Mouse (Mus musculus) forebrain, embryonic 16.5 days (tissue): ENCODE measurements at regions not wholly inside any gene's neighbourhood (a gene's known extent, or its start where the extent isn't known, plus 50 kb on each side); places are given as distances from the start of the nearest gene placed in this dataset.
A peak's percentile ranks its signal among the peaks of the same experiment; 100 is the strongest.

Experiments
- ATAC-seq: fragments of 200-750 bp; cut with Nextera tagmentation; 2 replicates; pipeline ENCODE4 v1.8.0; 2017; ENCODE audit warnings: mild to moderate bottlenecking, moderate library complexity
- H3K27ac ChIP-seq: fragments of 300-500 bp; sonication (generic); 2 replicates; pipeline ENCODE4 v1.5.1; 2014; ENCODE audit warnings: low read length, control low read depth
- H3K27me3 ChIP-seq: fragments of 300-500 bp; sonication (generic); replicated peaks from 2 replicates; pipeline ENCODE4 v1.6.1; 2014; ENCODE audit warnings: low read length; ENCODE audit not compliant: control insufficient read depth, insufficient read depth
- H3K36me3 ChIP-seq: fragments of 300-500 bp; sonication (generic); 2 replicates; pipeline ENCODE4 v1.6.1; 2014; ENCODE audit not compliant: control insufficient read depth, insufficient read depth
- H3K4me1 ChIP-seq: fragments of 300-500 bp; sonication (generic); replicated peaks from 2 replicates; pipeline ENCODE4 v1.6.1; 2014; ENCODE audit warnings: low read length; ENCODE audit not compliant: control insufficient read depth, insufficient read depth
- H3K4me2 ChIP-seq: fragments of 300-500 bp; sonication (generic); 2 replicates; pipeline ENCODE4 v1.6.1; 2014; ENCODE audit warnings: mild to moderate bottlenecking, low read length, control low read depth
- H3K4me3 ChIP-seq: fragments of 300-500 bp; sonication (generic); replicated peaks from 2 replicates; pipeline ENCODE4 v1.5.1; 2014; ENCODE audit warnings: mild to moderate bottlenecking, low read length, control low read depth
- H3K9ac ChIP-seq: fragments of 300-500 bp; sonication (generic); replicated peaks from 2 replicates; pipeline ENCODE4 v1.6.1; 2014; ENCODE audit warnings: low read depth, low read length, control low read depth
- H3K9me3 ChIP-seq: fragments of 300-500 bp; sonication (generic); 2 replicates; pipeline ENCODE4 v1.6.1; 2016; ENCODE audit warnings: low read length; ENCODE audit not compliant: control insufficient read depth
- WGBS: fragments of 180-500 bp; shearing (Covaris S2); extraction: QIAGEN DNeasy Blood & Tissue Kit; methylation state at CpG from one replicate; pipeline ENCODE4 v1.1.7; 2014; 5-methylcytosine and 5-hydroxymethylcytosine counted together

DNA sequence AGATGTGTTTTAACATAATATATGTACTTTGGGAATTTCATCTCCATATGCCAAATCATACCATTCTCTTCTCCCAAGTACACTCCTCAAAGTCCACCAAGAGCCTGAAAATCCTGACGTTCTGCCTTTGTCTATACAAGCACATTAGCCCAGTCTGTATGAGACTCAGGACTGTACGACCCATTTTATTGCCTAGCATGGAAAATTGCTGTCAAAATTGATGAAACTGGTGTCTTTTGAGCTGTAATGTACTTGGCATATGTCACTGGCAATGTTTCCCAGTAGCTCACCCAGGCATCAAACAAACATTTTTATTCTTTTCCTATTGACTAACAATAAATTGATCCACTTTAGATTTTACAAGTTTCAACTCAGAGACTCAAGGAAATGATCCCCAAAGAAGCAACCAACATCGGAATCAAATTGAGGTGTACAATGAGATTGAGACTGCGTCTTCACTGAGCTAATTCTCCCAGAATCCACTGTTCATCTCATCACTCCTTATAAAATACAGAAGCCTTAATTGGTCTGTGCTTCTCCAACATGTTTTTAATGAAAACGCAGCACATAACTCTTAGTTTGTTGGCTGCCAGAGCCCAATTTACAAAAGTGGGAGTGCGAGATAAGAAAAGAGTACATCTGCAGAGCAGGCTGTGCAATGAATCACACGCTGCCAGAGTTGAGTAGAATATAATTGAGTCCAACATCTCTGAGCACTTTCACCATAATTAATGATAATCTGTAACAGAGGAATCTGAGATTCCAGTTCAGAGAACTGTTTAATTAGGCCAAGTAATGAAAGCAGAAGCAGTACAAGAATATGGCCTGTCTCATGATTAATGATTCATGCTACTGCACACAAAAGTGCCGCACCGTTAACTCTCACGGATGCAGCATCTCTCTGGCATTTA lies 821.5 kb downstream of the Kcnj3 start:
- 10% methylated on average over 10 of the region's 10 CpGs for WGBS
- Histone ChIP-seq H3K9me3 (no peaks in the 10 kb centered on the region), H3K4me1 (peaks cover 9% of the 10 kb centered on the region), H3K4me2 (peak overlapping the region; percentile 35), H3K36me3 (no peaks in the 10 kb centered on the region), H3K27ac (peak overlapping the region; percentile 70), H3K27me3 (no peaks in the 10 kb centered on the region), H3K4me3 (no peak overlapping the region), H3K9ac (no peak overlapping the region)
- peak; percentile 97 for ATAC-seq

DNA sequence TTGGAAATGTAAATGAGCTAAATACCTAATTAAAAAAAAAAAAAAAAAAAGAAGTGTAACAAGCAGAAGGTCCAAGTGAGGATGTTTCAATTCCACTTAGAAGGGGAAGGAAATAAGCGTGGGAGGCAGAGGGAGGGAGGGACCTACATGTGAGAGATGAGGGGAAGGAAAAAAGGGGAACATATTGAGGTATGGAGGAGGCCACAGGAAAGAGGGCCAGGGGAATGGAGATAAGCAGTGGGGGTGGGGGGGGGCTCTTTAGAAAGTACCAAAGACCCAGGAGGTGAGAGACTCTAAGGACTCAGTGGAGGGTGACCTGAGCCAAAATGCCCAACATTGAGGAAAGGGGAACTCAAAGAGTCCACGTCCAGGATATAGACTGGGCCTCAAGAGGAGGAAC lies 818.9 kb downstream of the Nr4a2 start:
- no peak for ATAC-seq
- H3K9me3 ChIP-seq = no peaks in the 10 kb centered on the region

DNA sequence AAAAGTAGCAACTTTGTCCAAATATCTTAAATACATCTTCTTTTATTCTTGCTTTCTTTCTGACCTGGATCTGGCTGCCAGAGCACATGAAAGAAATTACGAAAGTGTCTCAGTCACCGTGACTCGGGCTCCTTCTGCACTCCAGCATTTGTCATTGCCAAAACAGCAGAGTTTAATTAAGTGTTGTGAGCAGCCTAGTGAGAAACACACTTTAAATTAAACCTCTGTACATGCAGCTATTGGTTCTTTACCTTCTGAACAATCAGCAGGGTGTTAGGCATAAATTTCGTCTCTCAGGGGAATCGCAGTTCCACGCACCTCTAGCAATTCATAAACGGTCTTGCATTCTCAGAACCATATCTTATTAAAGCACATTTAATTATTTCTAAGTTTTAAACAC lies 802.1 kb downstream of the Nr4a2 start:
- H3K4me2 ChIP-seq = peak overlapping the region; percentile 39
- 16% methylated on average over 7 of the region's 7 CpGs for WGBS
- no peaks in the 10 kb centered on the region for H3K36me3 ChIP-seq
- no peak overlapping the region for H3K9ac ChIP-seq
- no peaks in the 10 kb centered on the region for H3K27me3 ChIP-seq
- no peaks in the 10 kb centered on the region for H3K9me3 ChIP-seq
- no peak overlapping the region for H3K4me3 ChIP-seq
- 0 out of 2 replicates have a peak, but pooled peaks have one; percentile 45 for ATAC-seq
- H3K27ac ChIP-seq = no peak overlapping the region
- 0 out of 2 replicates have a peak, but pooled peaks cover 3% of the 10 kb centered on the region for H3K4me1 ChIP-seq

More for the DNA sequence above, 818.9 kb downstream of the Nr4a2 start:
- WGBS = 92% methylated on average over 2 of the region's 2 CpGs
- Histone ChIP-seq H3K27me3 (no peaks in the 10 kb centered on the region), H3K9ac (no peak overlapping the region), H3K36me3 (no peaks in the 10 kb centered on the region), H3K4me1 (no peaks in the 10 kb centered on the region), H3K4me3 (no peak overlapping the region), H3K4me2 (no peak overlapping the region), H3K27ac (no peak overlapping the region)

DNA sequence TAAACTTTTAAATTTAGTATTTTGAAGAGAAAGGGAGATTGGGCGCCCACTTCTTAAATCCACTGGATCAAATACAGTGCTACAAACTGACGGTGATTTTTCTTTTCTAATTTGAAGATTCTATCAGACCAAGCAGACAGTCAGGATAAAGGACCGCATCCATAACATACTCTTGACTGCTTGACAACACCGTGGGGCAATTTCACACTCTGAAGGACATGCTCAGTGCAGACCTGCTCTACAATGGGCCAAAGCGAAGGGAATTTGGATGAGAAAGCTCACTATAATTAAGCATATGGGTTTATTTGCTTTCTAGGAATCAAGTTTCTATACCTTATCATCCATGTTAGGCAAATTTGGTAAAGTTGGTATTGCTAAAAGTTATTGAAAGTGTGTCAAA lies 801.3 kb downstream of the Nr4a2 start:
- ATAC-seq = no peak
- Histone ChIP-seq H3K9me3 (no peaks in the 10 kb centered on the region), H3K4me1 (0 out of 2 replicates have a peak, but pooled peaks cover 3% of the 10 kb centered on the region), H3K4me2 (no peak overlapping the region), H3K36me3 (no peaks in the 10 kb centered on the region), H3K27me3 (no peaks in the 10 kb centered on the region), H3K4me3 (no peak overlapping the region), H3K27ac (no peak overlapping the region), H3K9ac (no peak overlapping the region)
- 53% methylated on average over 5 of the region's 5 CpGs for WGBS

DNA sequence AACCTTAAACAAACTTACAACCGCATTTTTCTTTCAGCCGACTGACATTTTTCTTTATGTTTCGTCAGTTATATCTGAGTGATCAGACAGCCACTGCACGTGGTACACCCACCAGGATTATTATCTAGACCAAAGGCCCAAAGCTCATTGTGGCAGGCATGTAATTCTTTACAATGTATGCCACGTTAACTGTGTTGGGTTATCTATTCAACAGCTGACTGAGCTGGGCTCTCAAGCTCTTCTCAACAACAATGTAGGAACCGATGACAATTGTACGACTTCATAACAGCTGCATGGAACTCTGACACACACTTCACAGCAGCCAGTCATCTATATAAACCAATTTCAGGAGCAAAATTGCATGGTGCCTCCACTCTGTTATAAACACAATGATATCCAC lies 787.8 kb downstream of the Nr4a2 start:
- WGBS = 52% methylated on average over 7 of the region's 7 CpGs
- no peak for ATAC-seq
- Histone ChIP-seq H3K4me2 (no peak overlapping the region), H3K9me3 (no peaks in the 10 kb centered on the region), H3K36me3 (no peaks in the 10 kb centered on the region), H3K27me3 (no peaks in the 10 kb centered on the region), H3K4me1 (0 out of 2 replicates have a peak, but pooled peaks cover 2% of the 10 kb centered on the region), H3K4me3 (no peak overlapping the region), H3K27ac (no peak overlapping the region), H3K9ac (no peak overlapping the region)

DNA sequence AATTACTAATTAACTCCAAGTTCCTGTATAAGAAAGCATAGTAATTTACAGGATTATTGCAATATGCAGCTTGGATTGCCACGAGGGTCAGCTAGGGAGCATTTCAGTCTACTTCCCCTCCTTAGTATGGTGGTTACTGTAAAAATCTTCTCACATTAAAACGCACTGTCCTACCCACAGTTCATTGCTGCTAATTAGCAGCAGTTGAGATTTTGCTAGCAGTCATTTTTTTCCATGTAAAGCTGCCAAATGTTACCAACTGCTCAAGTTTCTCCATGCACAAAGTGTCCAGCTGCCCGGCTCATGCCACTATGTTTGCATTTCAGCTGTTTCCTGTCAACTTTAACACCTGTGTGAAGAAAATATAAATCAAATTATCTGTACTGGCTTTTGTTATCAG lies 759.7 kb downstream of the Nr4a2 start:
- no peak overlapping the region for H3K4me2 ChIP-seq
- H3K4me3 ChIP-seq = no peak overlapping the region
- H3K27me3 ChIP-seq = no peaks in the 10 kb centered on the region
- 29% methylated on average over 3 of the region's 3 CpGs for WGBS
- H3K36me3 ChIP-seq = no peaks in the 10 kb centered on the region
- no peak overlapping the region for H3K27ac ChIP-seq
- ATAC-seq = peak; percentile 36
- H3K9ac ChIP-seq = no peak overlapping the region
- no peaks in the 10 kb centered on the region for H3K9me3 ChIP-seq
- no peaks in the 10 kb centered on the region for H3K4me1 ChIP-seq
